Mouse (Mus musculus) left cerebral cortex, postnatal 36 days (tissue): ENCODE results near the gene Krtap17-1. TPM values are rescaled to one million over a fixed set of nuclear protein-coding genes. Genes with fewer than 3 reads are reported as not detected.

Experiments
- DNase-seq, 2 experiments: peaks; one replicate each; pipeline ENCODE4 v3.0.0; 2021 to 2022; ENCODE audit warnings: low spot score in 2 of 2, mixed read lengths in 1 of 2
- intact Hi-C: fragments of 180-260 bp; cut with DNase I; formaldehyde crosslinking; loops from one replicate; pipeline ENCODE4 v1.15.1; 2025
- total RNA-seq, 2 experiments: library from RNA; stranded (reverse); gene quantifications; 2 replicates each; pipeline ENCODE4 v1.2.3; 2021

Krtap17-1 gene
- total RNA-seq, 2 experiments from 2014 or later, result not detected

DNA sequence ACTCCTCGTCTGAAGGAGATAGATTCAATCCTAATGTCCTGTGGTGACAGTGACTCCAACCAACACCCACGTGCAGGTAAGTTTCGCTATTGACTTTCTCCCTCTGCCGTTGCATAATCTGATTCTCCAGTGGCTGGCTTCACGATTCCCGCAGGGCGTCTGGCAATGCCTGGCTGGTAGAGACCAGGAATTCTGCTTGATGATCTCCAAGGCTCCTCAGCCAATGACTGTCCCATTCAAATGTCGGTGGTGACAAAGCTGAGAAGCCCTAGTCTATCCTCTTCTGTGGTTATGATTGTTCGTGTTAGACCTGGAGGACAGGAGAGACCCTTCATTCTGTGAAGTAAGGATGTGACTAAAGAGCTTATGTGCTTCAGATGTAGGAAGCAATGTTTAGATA, 11.1 kb downstream of the Krtap17-1 start:
- intact Hi-C loops, result no loop called here
- no peak for DNase-seq

DNA sequence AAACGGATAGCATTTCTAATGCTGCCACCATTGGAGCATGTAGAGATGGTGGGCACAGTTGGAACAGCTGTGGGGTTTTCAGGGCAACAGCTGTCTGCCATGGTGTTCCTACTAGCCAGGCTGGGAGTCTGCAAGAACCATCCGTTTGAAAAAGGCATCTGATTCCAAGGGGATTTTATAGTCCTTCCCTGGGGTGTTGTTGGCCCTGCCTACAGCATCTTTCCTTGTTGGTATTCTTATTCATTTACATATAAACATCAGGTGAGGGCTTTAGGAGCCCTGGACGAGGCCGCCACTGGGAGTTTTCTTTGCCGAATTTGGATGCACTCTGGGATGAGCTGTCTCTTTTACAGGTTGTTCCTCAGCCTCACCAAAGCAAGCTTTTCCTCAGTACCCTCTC, 14.8 kb downstream of the Krtap17-1 start, which contains the start of gene Krtap29-1:
Gene Krtap29-1 (minus strand): TSS at position 101 of the 400 bp plus-strand sequence.
- intact Hi-C loops, result no loop called here
- no peak for DNase-seq

DNA sequence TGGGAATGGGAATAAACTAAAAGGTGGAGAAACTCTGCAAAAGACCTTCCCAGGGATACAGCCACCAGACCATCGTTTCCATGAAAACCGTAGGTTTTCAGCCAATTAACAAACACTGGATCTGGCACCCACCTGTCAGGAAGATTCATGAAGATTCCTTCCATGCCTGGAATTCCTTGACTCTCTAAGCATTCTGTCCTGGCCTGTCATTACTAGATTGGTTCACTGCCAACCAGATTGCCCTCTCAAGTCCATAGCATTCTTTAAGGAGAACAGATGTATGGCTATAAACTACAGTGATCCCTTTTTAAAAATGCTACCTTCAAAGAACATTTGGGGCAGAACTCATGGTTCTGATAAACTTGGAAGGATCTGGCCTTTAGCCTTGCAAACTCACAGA, 27.8 kb downstream of the Krtap17-1 start:
- intact Hi-C loops, result no loop called here
- DNase-seq, result no peak

DNA sequence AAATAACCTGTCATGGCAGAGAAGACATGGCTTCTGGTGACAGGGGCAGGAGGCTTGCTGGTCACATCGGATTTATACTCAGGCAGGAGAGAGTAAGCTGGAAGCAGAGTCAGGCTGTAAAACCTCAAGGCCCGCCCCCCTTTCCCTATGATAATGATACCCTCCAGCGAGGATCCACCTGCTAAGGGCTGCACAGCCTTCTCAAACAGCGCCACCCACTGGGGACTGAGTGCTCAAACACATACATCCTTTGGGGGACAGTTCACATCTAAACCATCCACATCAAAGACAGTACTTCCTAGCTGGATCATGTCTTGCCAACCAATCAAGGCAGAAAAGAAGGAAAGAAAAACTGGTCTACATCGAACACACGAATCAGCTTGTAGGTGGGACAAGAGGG, 29.6 kb downstream of the Krtap17-1 start:
- DNase-seq, result no peak
- intact Hi-C loops, result no loop called here

DNA sequence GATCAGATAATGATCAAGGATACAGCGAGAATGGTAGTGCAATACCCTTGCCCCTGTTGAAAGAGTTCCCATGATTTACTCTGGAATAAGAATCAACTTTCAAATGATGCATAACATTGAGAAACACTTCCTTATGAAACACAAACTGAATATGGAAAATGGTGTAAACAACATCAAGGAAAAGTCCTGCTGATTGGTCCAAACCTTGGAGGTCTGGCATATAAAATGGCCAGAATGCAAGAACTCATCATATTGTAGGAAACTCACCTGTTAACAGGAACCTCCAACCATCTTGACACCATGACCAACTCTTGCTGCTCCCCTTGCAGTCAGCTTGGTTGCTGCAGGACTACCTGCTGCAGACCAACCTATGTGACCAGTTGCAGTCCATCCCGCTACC, 45.6 kb downstream of the Krtap17-1 start, which contains the start of gene Krtap9-5:
Gene Krtap9-5 (plus strand): TSS at position 301 of the 400 bp plus-strand sequence.
- DNase-seq, result no peak
- intact Hi-C loops, result no loop called here

Other genes starting within 250 kb of the Krtap17-1 start
- gene Gm11595, start 221.1 kb downstream of the Krtap17-1 start, total RNA-seq, result not detected
- not detected for gene Krtap4-8, start 213.3 kb downstream of the Krtap17-1 start, total RNA-seq
- not detected for gene Krtap4-9, start 208.8 kb downstream of the Krtap17-1 start, total RNA-seq
- gene Gm11596, start 200.5 kb downstream of the Krtap17-1 start, total RNA-seq, result not detected
- gene Gm11569, start 195.1 kb downstream of the Krtap17-1 start, total RNA-seq, result not detected
- gene Gm11554, start 189.5 kb downstream of the Krtap17-1 start, total RNA-seq, result not detected
- not detected for gene Krtap4-13, start 184.1 kb downstream of the Krtap17-1 start, total RNA-seq
- not detected for gene Gm11564, start 178.3 kb downstream of the Krtap17-1 start, total RNA-seq
- gene 2300003K06Rik, start 155.9 kb downstream of the Krtap17-1 start, total RNA-seq, result not detected
- gene Krtap4-16, start 142.4 kb downstream of the Krtap17-1 start, total RNA-seq, result not detected
- gene Gm11568, start 136.1 kb downstream of the Krtap17-1 start, total RNA-seq, result not detected
- not detected for gene Gm11559, start 129.5 kb downstream of the Krtap17-1 start, total RNA-seq
- gene Krtap9-1, start 120.6 kb downstream of the Krtap17-1 start, total RNA-seq, result not detected
- not detected for gene Gm11567, start 114.8 kb downstream of the Krtap17-1 start, total RNA-seq
- not detected for gene Krtap31-1, start 86.1 kb downstream of the Krtap17-1 start, total RNA-seq
- gene Gm11565, start 79.2 kb downstream of the Krtap17-1 start, total RNA-seq, result not detected
- not detected for gene Krtap31-2, start 57.7 kb downstream of the Krtap17-1 start, total RNA-seq
- not detected for gene Krtap9-5, start 45.5 kb downstream of the Krtap17-1 start, total RNA-seq
- gene Krtap29-1, start 14.9 kb downstream of the Krtap17-1 start, total RNA-seq, result not detected
- gene Krtap16-1, start 7.4 kb downstream of the Krtap17-1 start, total RNA-seq, result not detected
- gene Krt33a, start 22.2 kb upstream of the Krtap17-1 start, total RNA-seq, result not detected
- not detected for gene Krt33b, start 35.9 kb upstream of the Krtap17-1 start, total RNA-seq
- not detected for gene Krt34, start 47.6 kb upstream of the Krtap17-1 start, total RNA-seq
- gene Krt31, start 56.6 kb upstream of the Krtap17-1 start, total RNA-seq, result not detected
- gene Krt32, start 94.2 kb upstream of the Krtap17-1 start, total RNA-seq, result not detected
- not detected for gene Krt35, start 102.2 kb upstream of the Krtap17-1 start, total RNA-seq
- gene Krt36, start 111.6 kb upstream of the Krtap17-1 start, total RNA-seq, result not detected
- gene Krt13, start 127.6 kb upstream of the Krtap17-1 start, total RNA-seq, result not detected
- not detected for gene Krt15, start 141.9 kb upstream of the Krtap17-1 start, total RNA-seq
- gene Krt19, start 154.7 kb upstream of the Krtap17-1 start, total RNA-seq, result not detected
- 1 to 10 TPM; 2.0 to 4.0 TPM for gene Krt9, start 199.3 kb upstream of the Krtap17-1 start, total RNA-seq
- not detected for gene Krt14, start 213.6 kb upstream of the Krtap17-1 start, total RNA-seq